Mouse (Mus musculus) lung, postnatal 36 days (tissue): ENCODE measurements around the gene Ppp1r10.
"Not testable (repeated sequence)": the region's sequence is repeated elsewhere in the genome, so short reads cannot be mapped to it uniquely, and the experiment has no call there.

Source experiments
- DNase-seq: peaks from one replicate; pipeline ENCODE4 v3.0.0; 2022; ENCODE audit warnings: mixed read lengths

Ppp1r10 gene

DNA sequence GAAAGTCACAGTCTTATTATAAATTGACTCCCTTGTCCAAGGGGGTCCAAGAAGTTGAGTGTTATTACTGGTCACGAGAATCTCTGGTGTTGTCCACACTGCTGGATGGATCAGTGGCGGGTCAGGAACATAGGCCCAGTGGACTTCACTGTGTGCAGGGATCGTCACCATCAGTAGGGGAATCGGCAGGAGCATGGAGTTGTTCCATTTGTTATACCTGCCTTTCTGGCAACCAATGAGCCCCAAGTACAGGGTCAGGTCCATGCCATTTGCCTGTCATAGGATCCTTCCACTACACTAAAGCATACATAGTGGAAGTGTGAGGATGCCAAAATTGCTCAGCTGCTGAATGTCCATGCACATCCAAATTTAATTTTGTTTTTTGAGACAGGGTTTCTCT is 16.4 kb downstream of the Ppp1r10 start:
- DNase-seq, result no peak

DNA sequence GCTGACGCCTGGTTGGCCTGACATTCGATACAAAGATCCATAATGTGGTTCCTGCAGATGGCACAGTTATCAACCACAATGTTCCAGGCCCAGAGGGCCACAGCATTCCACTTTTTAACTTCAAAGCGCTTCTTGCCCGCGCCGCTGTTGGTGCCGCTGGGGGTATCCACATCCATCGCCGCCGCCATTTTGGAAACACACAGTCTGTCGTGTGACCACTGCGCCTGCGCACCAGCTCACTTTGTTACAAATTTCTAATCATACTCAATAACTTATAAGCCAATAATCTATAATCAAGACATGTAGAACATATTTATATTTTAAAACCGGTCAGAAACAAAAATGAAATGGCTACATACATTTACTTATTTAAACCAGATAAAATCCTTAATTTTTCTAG is 19.5 kb downstream of the Ppp1r10 start:
- not testable (repeated sequence) for DNase-seq

DNA sequence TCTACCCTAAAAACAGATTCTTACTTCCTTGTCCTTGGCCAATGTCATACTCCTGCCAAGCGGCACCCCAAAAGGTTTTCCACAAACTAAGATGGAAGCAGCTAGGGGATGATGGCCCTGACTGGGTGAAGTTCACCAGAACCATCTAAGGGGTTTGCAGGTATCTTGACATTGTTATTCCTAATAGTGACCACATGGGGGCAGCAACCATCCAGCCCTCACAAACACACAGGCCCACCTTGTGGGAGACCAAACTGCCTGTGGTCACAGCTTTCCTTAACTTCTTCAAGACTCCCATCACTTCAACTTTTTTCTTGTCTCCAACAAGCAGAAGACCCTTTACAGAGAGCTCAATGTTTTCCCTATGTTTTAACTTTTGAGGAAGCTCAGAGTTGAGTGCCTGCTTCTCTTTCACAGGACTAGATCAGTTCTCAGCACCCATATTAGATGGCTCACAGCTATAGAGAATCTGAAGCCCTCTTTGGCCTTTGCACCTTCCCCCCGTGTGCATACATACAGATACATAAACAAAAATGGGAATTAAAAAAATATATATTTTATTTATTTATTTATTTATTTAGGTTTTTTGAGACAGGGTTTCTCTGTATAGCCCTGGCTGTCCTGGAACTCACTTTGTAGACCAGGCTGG is 21.6 kb downstream of the Ppp1r10 start:
- peak; percentile 62 for DNase-seq

DNA sequence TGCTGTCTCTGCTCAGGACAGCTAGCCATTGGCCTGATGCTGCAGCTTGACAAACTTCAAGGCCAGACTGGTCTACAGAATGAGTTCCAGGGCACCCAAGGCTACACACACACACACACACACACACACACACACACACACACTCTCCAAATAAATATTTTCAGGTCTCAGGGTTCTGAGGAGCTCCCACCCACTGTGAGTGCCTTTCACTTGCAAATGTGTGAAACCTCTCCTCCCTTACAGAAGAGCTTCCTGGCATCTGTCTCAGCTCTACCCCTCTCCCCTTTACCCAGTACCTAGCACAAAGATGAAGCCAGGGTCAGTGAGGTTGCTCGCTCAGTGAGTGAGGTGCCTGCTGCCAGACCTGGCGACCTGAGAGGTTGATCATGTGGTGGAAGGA is 22.9 kb downstream of the Ppp1r10 start:
- no peak for DNase-seq

DNA sequence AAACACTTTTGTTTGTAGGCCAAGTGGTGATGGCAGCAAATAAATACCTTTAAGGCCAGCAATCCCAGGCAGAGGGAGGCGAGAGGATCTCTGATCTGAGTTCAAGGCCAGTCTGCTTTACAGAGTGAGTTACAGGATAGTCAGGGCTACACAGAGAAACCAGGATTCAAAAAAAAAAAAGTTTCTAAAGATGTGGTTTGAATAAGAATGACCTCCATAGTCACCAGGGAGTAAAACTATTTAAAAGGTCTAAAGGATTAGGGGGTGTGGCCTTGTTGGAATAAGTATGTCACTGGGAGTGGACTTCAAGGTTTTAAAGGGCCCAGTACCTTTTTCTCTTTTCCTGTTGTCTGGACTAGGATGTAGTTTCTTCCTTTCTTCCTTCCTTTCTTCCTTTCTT is 23.7 kb downstream of the Ppp1r10 start:
- DNase-seq, result no peak

DNA sequence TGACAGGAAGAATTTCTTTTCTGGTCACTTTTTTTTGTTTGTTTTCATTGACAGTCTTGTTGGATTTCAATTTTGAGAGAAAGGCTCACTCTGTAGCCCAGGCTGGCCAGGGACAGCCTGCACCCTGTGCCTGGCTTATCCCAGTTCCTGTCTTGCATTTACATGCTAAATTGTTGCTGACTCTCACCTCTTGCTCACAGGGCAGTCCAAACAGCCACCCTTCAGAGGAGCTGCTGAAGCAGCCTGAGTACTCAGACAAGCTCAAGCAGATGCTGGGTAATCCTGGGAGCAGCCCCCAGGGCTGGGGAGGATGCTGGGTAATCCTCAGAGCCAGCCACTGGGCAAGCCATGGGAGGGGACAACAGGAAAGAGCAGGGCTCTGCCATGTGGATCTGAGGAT is 34.7 kb downstream of the Ppp1r10 start:
- not testable (repeated sequence) for DNase-seq

DNA sequence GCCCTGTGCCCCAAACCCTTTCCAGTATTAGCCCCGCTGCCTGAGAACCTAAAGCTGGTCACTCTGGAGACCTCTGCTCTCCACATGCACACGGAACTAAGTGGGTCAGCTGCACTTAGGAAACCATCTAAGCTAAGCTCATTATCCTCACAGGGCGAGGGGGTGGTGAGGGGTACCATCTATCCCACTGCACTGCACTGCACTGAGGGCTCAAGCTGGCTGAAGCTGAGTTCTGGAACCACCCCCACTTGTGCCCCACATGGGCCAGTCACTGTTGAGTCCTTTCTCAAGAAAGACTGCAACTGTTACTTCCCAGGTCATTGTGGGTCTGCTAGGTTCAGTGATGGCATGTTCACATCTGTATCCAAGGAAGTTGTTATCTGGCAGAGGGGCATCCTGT is 36.3 kb downstream of the Ppp1r10 start:
- not testable (repeated sequence) for DNase-seq

DNA sequence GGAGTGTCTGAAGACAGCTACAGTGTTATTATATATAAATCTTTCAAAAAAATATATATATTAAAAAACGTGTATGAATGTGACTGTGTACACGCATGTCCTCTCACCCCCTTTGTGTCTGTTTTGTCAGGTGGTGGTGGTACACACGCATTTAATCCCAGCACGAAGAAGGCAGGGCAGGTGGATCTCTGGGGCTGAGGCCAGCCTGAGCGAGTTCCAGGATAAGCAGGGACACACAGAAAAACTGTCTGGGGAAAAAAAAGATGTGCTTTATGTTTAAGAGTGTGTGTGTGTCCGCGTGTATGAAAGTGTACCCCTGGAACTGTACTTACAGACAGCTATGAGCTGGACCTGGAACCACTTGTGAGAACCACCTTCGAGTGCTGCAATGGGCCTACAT is 38.4 kb downstream of the Ppp1r10 start:
- DNase-seq, result no peak

DNA sequence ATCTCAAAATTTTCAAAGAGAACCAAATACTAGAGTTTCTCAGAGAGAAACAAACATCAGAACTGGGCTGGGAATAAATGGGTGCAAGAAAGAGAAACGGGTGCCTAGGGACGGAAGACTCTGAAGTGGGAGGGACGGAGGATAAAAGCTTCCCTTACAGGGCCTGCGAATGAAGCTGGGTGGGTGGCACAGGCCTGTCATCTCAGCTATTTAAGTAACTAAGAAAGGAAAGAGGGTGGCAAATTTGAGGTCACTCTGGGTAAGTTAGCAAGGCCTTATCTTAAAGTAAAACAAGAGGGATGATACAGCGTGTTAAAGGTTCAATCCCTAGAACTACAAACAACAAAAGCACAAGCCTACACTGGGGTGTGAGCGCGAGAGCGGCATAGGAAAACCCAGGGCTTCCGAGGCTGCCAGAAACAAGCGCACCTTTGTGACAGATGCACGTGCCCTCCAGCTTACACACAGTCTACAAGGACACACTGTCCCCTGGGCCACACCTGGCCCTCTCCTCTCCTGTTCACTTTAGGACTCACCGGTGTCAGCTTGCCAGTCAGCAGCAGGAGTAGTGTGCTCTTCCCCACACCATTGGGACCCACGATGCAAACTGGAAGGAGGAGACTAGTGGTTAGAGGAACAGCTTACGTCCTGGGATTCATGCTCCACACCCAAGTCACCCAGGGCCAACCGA is 42.4 kb downstream of the Ppp1r10 start:
- no peak for DNase-seq

DNA sequence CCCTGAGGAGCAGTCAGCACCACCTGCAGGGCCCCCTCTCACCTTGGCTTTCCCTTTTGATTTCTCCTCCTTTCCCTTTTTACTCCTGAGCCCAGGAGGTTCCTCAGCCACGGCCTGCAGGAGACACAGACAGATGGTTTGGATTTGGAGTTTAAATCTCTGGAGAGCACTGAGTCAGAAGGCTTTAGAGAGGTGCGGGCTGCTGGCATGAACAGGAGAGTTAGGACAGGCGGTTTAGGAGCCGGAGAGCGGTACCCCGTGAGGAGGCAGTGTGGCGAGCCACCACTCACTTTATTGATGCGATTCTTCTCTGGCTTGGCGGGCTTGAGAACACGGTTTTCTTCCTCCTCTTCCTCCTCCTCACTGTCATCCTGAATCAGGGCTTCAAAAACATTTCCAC is 47.0 kb downstream of the Ppp1r10 start:
- no peak for DNase-seq

DNA sequence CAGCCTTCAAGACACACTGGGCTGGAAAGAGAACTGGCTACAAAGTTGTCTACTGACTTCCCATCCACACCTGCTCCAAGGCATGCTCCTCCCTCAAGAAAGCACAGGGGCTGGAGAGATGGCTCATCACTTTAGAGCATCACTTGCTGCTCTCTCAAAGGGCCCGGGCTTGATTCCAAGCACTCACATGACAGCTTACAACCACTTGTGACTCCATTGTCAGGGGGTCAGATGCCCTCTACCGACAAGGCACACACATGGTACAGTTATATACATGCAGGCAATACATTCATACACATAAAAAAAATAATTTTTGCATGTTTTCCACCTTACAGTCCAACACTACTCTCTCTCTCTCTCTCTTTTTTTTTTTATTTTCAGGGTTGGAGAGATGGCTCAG is 51.4 kb downstream of the Ppp1r10 start:
- no peak for DNase-seq

DNA sequence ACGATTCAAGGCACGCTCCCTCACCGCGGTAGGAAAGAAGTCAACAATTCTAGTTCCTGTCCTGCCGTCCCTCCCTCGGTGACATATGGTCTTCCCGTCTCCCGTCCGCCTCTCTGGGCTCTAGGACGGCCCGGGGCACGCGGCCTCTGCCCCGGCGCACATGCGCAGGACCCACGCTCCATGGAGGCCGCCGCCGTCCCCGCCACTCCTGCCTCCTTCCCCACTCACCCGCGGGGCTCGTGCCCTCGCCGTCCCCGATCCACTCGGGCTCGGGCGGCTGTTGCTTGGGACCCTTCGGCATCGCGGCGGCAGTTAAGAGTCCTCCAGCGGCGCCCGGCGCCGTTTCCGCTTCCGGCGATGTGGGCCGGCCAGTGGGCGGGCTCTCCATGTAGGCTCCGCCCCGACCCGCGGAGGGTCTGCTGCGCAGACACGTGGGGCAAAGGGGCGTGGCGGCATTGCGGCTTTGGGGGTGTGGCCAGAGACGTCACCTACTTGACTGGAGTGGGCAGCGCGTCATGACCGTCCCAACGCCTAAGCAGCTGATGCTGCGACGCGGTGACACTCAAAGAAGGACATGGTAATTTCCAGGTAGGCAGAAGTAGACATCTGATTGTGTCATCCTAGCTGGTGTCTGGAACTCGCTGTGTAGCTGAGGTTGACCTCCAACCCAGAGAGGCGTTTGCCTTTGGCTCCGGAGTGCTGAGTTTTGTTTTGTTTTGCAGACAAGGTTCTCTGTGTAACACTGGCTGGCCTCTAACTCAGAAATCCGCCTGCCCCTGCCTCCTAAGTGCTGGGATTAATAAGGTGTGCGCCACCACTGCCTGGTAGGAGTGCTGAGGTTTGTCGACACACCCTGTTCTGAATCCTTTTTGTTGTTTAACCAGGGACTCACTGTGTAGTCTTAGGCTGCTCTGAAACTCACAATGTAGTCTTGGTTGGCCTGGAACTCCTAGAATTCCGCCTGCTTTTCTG is 53.5 kb downstream of the Ppp1r10 start, which contains the start of gene Abcf1:
Gene Abcf1 (minus strand): TSS at position 344 of the 972 bp plus-strand sequence.
- peak; percentile 99 for DNase-seq

DNA sequence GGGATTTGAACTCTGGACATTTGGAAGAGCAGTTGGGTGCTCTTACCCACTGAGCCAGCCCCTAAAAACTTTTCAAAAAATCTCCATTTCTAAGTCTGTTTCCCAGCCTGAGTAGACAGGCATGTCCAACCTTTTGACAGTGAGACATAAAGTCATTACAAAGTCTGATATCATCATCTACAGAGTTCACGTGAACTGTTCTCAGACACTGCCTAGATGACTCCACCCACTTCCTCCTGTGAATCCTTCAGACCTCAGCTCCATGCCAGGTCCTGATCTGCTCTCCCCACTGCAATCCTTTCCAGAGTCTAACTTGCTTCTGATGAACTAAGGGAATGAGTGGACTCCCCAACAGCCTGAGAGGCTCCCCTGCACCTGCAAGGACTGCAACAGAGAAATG is 55.9 kb downstream of the Ppp1r10 start:
- DNase-seq, result peak; percentile 18

DNA sequence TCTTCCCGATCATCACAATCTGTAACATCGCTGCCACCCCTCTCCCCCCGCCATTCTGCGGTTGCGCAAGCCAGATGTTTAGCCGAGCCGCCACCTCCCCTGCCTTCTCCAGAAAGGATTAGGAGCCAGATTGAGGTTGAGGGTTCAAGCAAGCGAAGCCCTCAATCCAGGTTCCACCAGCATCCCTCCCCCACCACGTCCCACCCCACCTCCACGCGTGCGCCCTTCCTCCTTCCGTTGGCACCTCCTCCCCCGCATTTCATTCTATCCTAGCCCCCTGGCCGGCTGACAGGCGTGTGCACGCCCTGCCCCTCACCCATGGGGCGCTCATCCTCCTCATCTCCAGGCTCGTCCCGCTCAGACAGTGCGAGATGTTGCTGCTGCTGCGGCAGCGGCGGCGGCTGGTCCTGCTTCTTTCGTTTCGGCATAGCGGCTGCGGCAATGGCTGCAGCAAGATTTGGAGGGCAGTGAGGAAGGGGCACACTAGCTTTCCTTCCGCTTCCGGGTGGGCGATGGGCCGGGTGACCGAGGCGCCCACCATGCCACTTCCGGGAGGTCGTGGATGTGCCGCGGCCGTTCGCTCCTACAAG is 62.7 kb downstream of the Ppp1r10 start:
- peak; percentile 27 for DNase-seq

DNA sequence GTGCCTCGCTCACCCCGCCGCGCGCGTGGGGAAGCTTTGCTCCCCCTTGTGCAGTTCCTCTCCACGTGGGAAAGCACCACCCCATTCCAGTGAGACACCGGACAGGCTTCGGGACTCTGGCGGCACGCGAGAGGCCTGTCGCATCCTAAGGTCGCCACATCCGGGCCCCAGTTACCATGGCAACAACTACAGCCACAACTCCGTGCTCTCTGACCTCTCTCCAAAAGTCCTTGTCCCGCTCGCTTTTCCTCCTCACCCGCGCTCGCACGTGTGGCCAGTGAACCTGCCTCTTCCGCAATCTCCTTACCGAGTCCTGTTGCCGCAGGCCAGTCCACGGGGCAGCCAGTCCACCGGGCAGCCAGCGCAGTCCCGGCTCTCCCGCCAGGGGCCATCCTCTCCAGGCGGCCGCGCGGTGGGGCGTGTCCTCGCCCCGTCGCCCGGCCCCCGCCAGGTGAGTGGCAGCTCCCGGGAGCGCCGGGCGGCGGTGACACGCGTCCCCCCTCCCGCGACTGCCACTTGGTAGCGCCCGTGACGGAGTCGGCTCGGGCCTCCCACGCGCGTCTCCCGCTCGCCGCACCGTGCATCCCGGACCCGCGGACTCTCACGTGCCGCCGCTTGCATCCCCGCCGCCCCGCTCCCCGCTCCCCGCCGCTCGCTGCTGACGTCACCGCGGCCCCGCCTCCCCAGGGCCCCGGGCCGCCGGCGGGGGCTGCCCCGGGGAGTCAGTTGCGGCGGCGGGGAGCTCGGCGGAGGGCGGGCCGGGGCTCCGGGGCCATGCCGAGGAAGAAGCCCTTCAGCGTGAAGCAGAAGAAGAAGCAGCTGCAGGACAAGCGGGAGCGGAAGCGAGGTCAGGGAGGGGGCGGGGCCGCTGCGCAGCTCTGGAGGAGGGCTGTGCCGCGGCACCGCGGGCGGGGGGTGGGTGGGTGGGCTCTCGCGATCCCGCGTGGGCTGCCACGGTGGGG is 63.4 kb downstream of the Ppp1r10 start, which contains the start of the genes Gnl1 and Prr3:
Gene Gnl1 (plus strand): TSS at position 451 of the 962 bp plus-strand sequence.
Gene Prr3 (minus strand): TSS at position 836 of the 962 bp plus-strand sequence.
- DNase-seq, result peak; percentile 94

DNA sequence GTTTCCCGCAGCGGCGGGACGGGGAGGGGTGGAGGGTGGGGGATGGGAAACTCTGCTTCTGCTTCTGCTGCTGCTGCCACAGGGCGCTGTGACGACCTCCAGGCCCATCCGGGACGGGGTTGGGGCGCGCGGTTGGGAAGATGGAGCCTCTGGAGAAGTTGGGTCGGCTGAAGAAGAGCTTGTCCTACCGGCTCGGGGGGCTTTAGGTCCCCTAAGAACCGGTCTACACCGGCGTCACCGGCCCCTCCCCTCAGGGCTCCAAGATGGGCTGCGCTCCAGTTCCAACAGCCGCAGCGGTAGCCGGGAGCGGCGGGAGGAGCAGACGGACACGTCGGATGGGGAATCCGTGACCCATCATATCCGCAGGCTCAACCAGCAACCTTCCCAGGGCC is 64.1 kb downstream of the Ppp1r10 start:
- peak; percentile 51 for DNase-seq

DNA sequence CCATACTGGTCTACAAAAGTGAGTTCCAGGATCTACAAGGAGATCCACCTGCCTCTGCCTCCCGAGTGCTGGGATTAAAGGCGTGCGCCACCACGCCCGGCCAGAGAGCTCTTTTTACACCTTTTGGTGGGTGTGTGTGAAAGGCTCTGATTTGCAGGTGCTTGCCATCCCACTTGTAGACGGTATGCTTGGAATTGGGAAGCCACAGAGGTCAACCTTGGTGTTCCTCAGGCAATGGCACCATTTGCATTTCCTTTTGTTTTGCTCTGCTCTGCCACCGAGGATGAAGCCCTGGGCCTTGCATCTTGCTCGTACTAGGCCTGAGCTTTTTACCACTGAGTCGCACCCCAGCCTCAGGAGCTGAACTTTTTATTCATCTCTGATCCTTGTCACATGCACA is 65.5 kb downstream of the Ppp1r10 start:
- DNase-seq, result no peak
